Mouse (Mus musculus) gastrocnemius, postnatal 25 days (tissue): Measurements from ENCODE around the gene Ajuba. TPM values are rescaled to one million over a fixed set of nuclear protein-coding genes. Genes with fewer than 3 reads are reported as not detected.

ENCODE experiments used
- DNase-seq: peaks from one replicate; pipeline ENCODE4 v3.0.0; 2022
- total RNA-seq, 2 experiments: library from RNA; stranded (reverse); gene quantifications; 1 replicate in 1 of 2; 2 replicates in 1 of 2; pipeline ENCODE4 v1.2.3; 2021

The Ajuba gene
- total RNA-seq, 2 experiments from 2014 or later = 2.3 to 2.6 TPM

GRCm38 (mm10) chr14:54592319-54592934 is 15.1 kb upstream of the Ajuba start:
- no peak for DNase-seq

- no peak for DNase-seq
Observed at GRCm38 (mm10) chr14:54591056-54591455, 13.7 kb upstream of the Ajuba start.

DNA sequence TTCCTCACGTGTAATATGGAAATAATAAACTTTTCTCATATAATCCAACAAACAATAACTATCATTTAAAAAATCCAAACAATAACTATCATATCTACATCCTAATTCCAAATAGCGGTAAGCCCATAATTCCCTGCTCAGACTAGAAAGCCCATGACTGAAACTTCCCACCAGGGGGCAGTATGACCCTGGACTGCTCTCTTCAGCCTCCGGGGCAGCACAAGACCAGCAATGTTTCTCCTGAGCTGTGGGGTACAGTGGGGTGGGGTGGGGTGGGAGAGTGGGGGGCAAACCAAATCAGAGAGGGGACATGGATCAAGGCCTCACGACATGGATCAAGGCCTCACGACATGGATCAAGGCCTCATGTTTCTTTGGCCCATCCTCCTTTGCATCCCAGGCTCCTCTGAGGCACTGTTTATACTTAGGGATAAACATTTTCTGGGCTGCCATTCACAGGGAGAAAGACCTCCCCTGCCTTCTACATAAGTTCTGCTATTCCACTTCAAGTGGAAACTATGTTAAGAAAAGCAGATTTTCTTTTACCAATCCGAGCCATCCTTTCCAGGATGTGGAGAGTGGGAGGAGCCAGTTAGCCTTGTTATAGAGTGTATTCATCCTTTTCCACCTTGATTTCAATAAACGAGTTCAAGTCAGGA is 6.5 kb upstream of the Ajuba start:
- no peak for DNase-seq

GRCm38 (mm10) chr14:54582536-54582935 is 5.2 kb upstream of the Ajuba start:
- no peak for DNase-seq

DNA sequence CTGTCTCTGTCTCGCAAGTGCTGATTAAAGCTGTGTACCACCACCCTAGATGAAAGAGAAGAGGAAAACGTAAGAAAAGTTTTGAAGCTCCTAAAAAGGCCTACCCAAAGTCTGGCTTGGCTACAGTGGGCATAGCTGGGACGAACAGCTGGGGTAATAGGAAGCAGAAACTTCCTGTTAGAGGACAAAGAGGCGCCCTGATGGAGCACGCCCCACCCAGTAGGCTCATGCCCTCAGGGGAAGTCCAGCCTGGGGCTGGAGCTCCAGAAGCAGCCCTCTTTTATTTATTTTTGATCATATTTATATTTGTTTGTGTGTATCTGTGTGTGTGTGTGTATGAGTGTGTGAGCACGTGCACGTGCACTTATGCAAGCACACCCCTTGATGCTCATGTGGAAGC is 2.3 kb upstream of the Ajuba start:
- no peak for DNase-seq

DNA sequence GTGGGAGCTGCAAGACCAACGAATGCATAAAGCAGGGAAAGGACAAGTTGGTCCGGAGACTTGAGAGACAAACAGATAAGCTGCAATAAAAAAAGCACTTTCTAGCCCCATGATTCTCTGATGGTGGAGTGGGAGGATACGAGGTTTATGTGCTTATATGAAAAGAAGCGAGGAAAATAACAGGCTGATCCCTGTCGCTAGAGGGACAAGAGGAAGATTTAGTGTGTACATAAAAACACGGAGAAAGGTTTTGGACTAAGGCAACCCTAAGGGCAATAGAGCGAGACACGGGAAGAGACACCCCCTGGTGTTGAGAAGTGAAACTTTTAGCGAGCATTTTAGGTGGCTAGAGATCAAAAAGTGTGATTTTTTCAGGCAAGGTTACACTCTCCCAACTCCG is 705 bp upstream of the Ajuba start:
- no peak for DNase-seq

DNA sequence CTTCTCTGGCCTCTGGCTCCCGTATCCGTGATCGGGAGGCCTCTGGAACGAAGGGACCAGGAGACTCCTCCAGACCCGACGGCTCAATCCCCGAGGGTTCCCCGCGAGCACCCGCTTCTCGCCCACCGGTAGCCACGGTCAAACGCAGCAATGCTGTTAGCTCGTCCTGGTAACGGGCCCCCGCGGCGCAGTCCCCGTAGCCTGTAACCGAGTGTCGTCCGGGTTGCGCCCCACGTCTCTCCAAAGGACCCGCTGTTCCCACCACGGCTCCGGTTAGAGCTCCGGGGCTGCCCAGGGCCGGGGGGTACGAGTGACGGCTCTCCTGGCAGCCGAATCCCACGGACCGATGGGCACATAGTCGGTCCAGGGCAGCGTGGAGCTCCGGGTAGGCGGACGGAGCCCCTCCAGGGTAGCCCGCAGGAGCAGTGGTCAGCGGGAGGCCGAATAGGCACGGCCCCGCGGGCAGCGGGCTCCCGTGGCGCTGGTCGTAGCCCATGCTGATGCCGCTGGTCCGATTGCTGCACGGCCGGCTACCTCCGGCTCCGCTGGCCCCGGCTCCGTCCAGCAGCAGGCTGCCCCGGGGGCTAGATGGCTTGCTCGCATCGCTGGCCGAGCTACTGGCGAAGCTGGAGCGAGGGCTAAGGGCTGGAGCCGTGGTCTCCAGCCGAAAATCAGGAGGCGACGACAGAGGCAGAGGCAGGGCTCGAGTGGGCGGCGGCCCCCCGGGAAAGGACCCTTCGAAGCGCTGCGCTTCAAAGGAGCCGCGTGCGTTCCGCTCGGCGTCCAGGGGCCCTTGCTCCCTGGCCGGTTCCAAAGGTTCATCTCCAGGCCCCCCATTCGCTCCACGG is 893 bp downstream of the Ajuba start:
- peak; percentile 53 for DNase-seq

DNA sequence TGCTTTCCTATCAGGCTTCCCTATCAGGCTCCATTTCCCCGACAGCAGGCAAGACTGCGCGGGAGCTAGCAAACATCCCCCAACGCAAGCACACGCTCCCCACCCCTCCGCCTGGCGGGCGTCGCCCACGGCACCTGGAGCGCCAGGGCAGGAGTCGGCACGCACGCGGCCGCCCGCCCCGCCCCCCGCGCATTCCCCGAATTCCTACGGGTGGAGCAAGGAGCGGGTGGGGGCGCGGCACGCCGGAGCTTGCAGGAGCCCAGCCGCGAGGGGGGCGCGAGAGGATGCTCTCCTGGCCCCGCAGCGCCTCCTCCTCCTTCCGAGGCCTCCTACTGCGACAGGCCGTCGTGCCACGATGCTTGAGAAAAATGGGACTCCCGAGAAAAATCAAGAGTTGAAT is 1.7 kb downstream of the Ajuba start:
- DNase-seq = peak; percentile 65

- no peak for DNase-seq
Observed at GRCm38 (mm10) chr14:54575031-54575430, 2.3 kb downstream of the Ajuba start.

DNA sequence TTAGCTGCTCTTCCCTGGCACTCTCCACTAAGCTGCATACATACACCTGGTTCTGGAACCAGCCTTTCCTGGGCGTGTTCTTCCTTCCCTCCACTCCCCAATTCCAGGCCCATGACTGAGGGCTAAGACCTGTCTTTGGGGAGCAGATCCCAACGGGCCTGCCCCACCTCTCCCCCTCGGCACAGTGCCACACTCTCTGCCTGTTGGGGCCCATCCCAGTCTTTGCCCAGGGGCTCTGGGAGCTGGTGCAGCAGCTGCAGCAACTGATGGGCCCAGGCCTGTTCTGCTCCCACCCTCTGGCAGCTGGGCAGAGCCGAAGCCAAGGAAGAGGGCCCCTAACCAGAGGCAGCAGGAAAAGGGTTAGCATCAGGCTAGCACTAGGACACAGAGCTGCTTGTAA is 3.1 kb downstream of the Ajuba start:
- no peak for DNase-seq

DNA sequence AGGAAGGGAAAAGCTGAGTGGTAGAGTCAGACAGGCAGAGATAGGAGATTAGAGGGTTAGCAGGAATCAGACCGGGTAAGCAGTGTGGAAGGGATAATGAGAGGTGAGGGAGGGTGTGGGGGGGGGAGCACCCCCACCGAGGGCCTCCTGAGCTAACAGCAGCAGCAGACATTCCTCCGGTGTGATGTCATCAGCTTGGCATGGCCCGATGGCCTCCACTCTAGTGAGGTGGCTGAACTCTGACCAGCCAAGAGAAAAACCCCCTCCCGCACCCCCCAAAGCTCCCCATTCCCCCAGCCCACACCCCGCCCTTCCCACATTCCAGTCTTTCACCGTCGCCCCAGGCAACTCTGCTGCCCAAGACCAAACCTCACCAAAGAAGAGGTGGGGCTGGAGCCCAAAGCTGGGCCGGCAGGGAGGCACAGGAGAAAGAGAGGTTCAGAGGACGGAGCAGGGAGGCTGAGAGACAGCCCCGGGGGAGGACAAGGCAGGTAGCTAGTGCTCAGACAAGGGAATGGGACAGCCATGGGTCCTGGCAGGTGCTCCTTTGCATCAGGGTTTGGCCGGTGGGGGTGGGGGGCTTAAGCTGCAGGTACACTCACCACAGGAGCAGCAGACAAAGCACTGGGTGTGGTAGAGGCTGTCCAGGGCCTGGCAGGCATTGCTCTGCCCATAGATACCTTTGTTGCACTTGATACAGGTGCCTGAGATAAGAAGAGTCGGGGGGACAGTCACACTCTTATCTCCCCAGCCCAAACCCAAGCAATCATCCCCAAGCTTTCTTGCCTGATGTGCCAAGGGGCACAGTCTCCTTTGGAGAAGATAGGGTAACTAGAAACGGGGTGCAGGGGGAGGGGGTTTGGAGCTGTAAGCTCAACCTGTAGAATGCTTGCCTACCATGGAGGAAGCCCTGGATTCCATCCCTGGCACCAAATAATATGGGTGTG is 4.3 kb downstream of the Ajuba start:
- no peak for DNase-seq

DNA sequence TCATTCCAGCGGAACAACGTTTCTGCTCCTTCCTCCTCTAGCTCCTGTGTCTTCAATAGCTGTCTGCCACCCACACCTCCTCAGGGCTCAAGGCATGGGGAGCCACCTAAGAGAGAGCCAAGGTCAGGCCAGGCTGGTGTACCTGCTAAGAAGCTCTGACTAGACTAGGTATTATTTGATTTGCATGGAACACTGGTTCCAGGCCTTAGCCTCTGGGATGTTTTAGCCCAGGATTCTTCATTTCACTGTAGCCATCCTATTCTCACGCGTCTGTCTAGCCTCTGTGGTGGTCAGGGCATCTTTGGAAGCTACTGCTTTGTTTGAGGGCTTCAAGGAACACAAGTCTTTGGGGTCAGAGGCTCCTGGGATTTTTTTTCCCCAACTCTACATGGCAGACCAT is 5.2 kb downstream of the Ajuba start:
- no peak for DNase-seq

GRCm38 (mm10) chr14:54569451-54570392 is 7.6 kb downstream of the Ajuba start:
- peak; percentile 21 for DNase-seq

DNA sequence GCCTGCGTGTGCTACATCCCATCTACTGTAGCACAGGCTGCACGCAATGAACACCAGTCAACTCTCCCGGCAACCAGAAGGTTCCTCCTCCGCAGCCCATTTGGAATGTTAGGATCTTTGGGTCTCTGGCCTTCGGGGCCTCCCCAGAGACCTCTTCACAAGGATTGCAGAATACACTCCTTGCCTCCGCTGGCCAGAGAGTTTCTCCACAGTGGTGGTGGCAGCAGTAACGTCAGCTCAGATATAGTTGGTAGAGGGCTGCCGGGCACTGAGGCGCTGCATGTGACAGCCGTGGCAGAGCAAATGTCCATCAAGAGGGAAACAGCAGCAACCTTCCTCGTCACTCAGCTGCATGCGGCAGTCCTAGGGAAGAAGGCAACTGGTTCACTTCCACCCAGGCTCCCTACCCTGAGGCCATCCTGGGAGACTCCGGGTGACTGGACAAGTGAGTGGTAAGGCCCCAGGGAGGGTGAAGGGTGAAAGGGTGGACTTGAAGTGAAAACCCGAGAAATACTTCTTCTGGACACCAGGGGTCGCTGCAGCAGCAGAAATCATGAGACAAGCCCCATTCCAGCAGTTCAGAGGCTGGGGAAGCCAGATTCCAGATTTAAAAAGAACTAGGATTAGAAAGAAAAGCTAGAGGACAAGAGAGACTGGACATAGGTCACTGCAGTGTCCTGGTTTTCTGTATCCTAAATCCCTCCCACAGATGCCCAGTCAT is 8.5 kb downstream of the Ajuba start:
- peak; percentile 49 for DNase-seq

- no peak for DNase-seq
Observed at GRCm38 (mm10) chr14:54560527-54561242, 16.7 kb downstream of the Ajuba start.

DNA sequence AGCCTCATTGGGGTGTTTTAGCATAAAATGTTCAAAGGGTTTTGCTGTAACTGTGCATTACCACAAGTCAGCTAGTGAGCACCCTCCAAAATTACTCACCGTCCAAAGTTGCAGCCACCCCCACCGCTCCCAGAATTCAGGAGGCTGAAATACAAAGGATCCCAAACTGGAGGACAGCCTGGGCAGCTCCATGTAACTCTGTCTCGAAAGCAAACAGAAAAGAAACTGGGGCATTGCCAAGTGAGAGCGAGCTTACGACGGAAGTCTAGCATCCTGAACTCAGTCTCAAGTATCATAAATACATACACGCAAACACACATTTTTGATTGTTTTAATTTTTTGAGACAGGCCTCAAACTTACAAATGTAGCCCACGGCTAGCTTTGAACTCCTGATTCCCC is 20.0 kb downstream of the Ajuba start:
- DNase-seq = no peak

DNA sequence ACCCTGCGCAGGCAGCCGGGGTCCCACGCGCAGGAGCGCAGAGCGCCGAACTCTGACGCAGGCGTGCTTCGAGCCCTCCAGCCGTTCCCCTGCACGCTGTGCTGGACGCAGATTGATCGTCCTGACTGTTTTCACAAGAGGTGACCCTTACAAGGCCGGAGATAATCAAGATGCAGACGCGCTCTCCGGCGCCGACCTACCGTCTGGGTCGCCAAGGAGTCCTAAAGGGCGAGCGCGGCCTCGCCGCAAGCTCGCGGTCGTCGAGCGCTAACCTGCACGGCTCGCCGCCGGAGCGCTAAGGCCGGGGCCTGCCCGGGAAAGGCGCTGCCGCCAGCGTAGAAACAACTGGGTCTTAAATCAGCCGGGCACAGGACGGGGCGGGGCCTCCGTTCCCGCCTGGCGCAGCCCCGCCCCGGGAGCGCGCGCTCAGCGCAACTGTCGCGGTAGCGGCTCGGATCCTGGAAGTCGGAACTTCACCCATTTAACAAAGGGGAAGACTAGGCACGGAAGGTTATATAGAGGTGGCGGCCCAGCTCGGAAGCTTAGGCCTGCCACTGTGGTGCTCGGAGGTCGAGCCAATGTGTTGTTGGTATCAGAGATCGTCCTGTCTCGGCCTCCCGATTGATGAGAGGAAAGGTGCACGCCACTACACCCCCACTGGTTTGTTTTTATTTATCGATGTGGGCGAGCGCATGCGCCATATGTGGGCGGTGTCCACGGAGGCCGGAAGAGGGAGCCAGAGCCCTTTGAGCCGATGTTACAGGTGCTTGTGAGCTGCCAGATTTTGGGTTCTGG is 23.2 kb downstream of the Ajuba start, which contains the start of gene Haus4:
Gene Haus4, minus strand, starts transcription at position 642 of the 795 bp plus-strand sequence.
- peak; percentile 79 for DNase-seq

GRCm38 (mm10) chr14:54553454-54553974 is 23.8 kb downstream of the Ajuba start:
- DNase-seq = no peak
